Mouse (Mus musculus): ENCODE data around the gene Tbc1d23. TPM values are rescaled to one million over a fixed set of nuclear protein-coding genes. Genes with fewer than 3 reads are reported as not detected.

Tbc1d23 gene
- total RNA-seq, 2 experiments from 2014 or later, result 14.7 to 17.8 TPM

DNA sequence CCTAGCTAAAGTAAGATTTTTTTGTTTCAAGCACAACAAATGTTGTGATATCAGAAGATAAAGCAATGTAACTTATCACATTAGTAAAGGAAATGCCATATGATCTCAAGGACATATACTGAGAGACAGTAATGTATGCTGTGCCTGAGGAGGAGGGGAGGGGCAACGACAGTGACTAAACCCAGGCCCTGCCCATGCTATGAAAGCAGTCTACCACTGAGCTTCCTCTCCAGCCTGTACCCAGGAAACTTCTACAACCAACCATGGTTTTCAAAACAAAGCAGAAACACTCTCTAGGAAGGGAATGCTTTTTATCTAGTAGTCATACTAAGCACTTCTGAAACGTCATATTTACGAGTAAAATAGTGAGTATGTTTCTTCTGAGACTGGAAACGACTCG is 68.5 kb downstream of the Tbc1d23 start:
- DNase-seq, result no peak

- no peak for DNase-seq
Measured at GRCm38 (mm10) chr16:57159835-57160234, 71.5 kb downstream of the Tbc1d23 start.

GRCm38 (mm10) chr16:57157728-57158127 is 73.6 kb downstream of the Tbc1d23 start:
- no peak for DNase-seq

- DNase-seq, result no peak
Measured at GRCm38 (mm10) chr16:57157076-57157475, 74.2 kb downstream of the Tbc1d23 start.

GRCm38 (mm10) chr16:57155899-57156298 is 75.4 kb downstream of the Tbc1d23 start:
- DNase-seq, result no peak

DNA sequence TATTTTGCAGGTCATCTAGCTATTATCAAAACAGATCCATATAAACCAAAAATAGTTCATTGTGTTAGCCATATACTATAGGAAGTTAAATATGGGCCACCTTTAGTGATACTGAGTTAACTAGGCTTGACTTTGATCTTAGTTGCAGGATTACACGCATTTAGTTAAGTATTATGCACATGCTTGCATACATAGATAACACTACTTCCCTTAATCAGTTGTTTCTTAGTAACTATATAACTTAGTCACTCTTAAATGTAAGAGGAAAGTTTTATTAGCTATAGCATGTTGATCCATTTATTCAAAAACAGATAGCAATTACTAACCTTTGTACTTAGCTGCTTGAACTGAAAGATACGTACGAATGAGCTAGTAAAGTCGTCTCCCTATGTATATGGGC is 79.9 kb downstream of the Tbc1d23 start:
- DNase-seq, result no peak

- no peak for DNase-seq
Measured at GRCm38 (mm10) chr16:57144741-57145140, 86.6 kb downstream of the Tbc1d23 start.

DNA sequence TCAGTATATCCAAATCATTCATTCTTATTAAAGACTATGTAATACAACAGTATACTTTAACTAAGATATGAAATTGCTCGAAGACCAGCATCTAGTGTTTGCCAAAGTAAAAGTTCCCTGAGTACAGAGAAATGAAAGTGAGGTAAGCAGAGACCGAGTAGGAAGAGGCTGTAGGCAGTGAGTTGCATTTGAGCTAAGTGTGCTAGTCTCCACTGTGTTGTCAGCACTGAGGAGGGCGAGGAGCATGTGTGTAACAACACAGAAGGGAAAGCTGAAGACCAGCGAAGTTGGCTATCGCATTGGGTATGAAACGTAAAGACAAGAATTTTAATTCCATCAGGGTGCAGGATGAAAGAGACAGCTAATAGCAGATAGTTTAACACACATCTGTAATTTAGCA is 97.7 kb downstream of the Tbc1d23 start:
- no peak for DNase-seq

- no peak for DNase-seq
Measured at GRCm38 (mm10) chr16:57132326-57132725, 99.0 kb downstream of the Tbc1d23 start.

DNA sequence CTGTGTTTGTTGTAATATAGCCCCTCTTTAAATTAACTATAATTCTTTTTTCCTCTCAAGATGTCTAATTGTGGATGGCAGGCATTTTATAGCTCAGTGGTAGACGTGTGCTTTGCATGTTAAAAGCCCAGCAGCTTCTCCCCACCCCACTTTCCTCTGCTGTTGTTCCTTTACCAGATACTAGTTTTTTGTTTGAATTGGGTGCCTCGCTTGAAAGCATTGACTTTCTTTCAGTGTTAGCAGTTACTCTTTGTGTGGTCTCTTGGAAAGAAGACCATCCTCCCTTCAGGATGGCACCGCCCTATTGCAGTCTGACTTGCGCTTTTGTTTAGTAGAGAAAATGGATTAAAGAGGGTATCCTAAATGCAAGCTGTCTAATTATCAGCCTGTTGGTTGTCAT is 99.8 kb downstream of the Tbc1d23 start:
- no peak for DNase-seq

- DNase-seq, result no peak
Measured at GRCm38 (mm10) chr16:57130752-57131400, 100.4 kb downstream of the Tbc1d23 start.

DNA sequence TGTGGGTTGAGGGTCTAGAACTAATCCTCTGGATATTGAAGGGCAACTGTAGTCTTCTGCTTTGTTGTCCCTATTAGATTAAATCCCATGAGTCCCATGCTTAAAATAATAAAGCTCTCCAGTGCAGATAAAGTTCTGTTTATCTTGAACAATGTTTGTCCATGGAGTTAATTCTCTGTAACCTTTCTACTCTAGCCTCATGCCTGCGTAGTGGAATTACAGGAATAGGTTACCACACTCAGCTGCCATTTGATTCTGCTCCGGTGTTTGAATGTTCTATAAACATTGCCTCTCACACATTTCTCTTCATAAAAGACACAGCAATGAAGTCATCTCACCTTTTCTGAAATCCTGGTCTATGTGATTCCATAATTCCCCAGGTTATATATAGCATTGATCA is 103.5 kb downstream of the Tbc1d23 start:
- DNase-seq, result no peak

DNA sequence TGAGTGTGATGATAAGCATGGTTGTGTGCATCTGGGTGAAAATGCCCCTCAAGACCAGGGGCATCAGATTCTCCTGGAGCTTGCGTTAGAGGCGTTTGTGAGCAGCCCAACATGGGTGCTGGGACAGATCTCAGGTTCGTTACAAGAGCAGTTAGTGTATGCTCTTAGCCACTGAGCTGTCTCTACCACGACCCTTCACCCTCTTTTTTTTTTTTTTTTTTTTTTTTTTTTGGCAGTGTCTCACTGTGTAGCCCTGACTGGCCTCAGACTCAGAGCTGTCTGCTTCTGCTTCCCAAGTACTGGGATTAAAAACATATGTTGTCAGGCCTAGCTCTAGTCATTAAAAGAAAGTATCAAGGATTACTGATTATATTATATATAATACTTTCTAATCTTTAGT is 105.0 kb downstream of the Tbc1d23 start:
- DNase-seq, result no peak

GRCm38 (mm10) chr16:57122682-57123445 is 108.4 kb downstream of the Tbc1d23 start:
- DNase-seq, result no peak

GRCm38 (mm10) chr16:57121816-57122415 is 109.4 kb downstream of the Tbc1d23 start:
- DNase-seq, result no peak

DNA sequence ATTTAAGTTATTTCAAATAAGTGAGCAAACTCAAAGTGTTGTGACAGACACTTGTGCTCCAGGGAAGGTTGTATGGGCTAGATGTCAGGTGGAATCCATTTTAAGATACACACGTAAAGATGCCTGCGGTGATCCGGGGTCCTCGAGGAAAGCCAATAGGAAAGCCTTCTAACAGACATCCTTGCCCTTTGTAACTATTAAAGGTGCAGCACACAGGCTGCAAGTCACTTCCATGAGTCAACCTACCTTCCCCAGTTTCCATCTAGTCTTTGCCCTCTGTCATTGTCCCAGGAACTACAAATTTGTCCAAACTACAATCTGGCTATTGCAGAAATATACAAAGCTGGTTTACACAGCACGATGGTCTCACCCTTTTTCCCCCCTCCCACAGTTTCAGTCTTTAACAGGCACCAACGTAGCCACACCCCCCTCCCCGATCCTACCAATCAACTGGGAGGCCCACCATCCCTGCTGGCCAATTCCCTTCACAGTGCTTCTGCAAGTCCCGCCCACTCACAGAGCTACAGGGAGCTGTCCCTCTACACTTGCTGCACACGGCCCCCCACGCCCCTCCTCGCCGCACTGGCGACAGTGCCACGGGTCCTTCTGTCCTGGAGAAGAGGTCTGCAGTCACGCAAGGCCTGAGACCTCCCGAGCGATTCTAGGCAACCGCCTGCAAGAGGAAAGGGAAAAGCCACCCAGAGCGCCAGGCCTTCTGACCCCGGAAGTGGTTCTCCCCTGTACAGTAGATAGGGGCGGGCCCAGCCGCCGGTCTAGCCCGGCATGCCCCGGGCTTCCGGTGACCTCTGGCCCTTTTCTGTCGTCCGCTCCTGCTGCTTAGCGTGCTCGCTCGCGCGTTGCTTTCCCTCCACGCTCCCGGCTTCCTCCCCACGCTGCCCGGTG is 110.1 kb downstream of the Tbc1d23 start, which contains the start of gene Tomm70a:
TSS of gene Tomm70a (plus strand) at position 791 of the 903 bp plus-strand sequence.
- DNase-seq, result peak; percentile 93

Other genes with a start within 250 kb of the Tbc1d23 start
- not detected for gene Tmem45a2, start 160.1 kb downstream of the Tbc1d23 start, total RNA-seq (2021)
- gene Tomm70a, start 109.8 kb downstream of the Tbc1d23 start, total RNA-seq (2021), result 10 to 100 TPM; 32.5 to 33.9 TPM
- gene Nit2, start 64.2 kb downstream of the Tbc1d23 start, total RNA-seq (2021), result 10 to 100 TPM; 25.4 to 25.8 TPM
- not detected for gene Tmem30c, start 61.4 kb upstream of the Tbc1d23 start, total RNA-seq (2021)
- gene Filip1l, start 121.6 kb upstream of the Tbc1d23 start, total RNA-seq (2021), result 10 to 100 TPM; 44.0 to 45.9 TPM

Data from gastrocnemius, postnatal 25 days (tissue).